In the genomic region with DNA sequence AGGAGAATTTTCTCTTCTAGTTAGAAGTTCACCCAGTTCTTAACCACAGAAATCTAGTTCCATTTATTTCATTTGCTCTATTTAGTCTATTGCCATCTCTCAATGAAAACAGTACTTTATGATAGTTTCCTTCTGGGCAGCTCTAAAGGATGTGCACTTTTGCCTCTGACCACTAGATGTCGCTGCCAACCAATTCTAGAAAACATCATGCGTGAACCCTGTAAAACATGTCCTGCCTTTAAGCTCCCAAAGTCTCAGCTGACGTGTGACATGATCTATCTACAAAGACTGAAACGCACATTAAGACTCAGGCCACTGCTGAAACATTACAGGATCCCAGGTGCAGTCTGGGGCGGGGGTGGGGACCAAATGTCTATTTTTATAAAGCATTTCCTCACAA, we compare ENCODE assay signal across 9 mouse cellular contexts.
DNase-seq lines count a peak whose midpoint lies in the region; ATAC-seq and TF ChIP-seq lines count a peak whose summit lies in the region.
"Had no signal": no experiment of that assay in that cellular context is flagged by ENCODE, and none has a peak within 500 bp of the region (broad histone marks: within the 10 kb centered on the region; RNA-seq: fewer than 3 reads in every experiment).

No protein-coding gene starts in this region.

- peak; percentile 48 for DNase-seq in ovary, postnatal 10 days (ENCODE audit: low spot score)
- no peak for DNase-seq in ovary, adult 18-20 months (ENCODE audit: low spot score)
- peak; percentile 75 for DNase-seq in cerebellum, adult 9-10 months
- peak; percentile 57 for DNase-seq in gastrocnemius, adult 2 months
- DNase-seq in kidney, adult 9 months, result peak; percentile 79
- DNase-seq in limb, embryonic 11.5 days (ENCODE audit: low spot score), result peak; percentile 84
- DNase-seq in neural tube, embryonic 11.5 days (ENCODE audit: low spot score), result peak; percentile 76
- DNase-seq in thymus, postnatal 0 days (ENCODE audit: low spot score), result peak; percentile 65

- intact Hi-C loops in gastrocnemius, adult 2 months (cut with DNase I), result loop anchor here (1.0 to 10.0 kb wide), 5 partner anchors 30 to 500 kb away; a partner anchor contains a TSS

- H3K9ac ChIP-seq in limb, embryonic 11.5 days (ENCODE audit: low read length), result no peak overlapping the region
- no peak overlapping the region for H3K9ac ChIP-seq in neural tube, embryonic 11.5 days (ENCODE audit: low read length)
- H3K9ac ChIP-seq: embryonic facial prominence, embryonic 12.5 days had no signal

- no peak overlapping the region for H3K4me3 ChIP-seq in gastrocnemius, adult 2 months
- H3K4me3 ChIP-seq in limb, embryonic 11.5 days (ENCODE audit: low read depth, low read length), result no peak overlapping the region
- no peak overlapping the region for H3K4me3 ChIP-seq in neural tube, embryonic 11.5 days (ENCODE audit: low read depth, low read length)
- H3K4me3 ChIP-seq: embryonic facial prominence, embryonic 12.5 days had no signal

- no peaks in the 10 kb centered on the region for H3K4me1 ChIP-seq in limb, embryonic 11.5 days (ENCODE audit: control insufficient read depth, insufficient read depth, low read length)
- H3K4me1 ChIP-seq in neural tube, embryonic 11.5 days (ENCODE audit: control insufficient read depth, insufficient read depth, low read length), result no peaks in the 10 kb centered on the region
- H3K4me1 ChIP-seq: embryonic facial prominence, embryonic 12.5 days had no signal

- WGBS in limb, embryonic 11.5 days, result 4% methylated on average over 5 of the region's 5 CpGs
- WGBS in neural tube, embryonic 11.5 days, result 5% methylated on average over 5 of the region's 5 CpGs

- no peaks in the 10 kb centered on the region for H3K9me3 ChIP-seq in limb, embryonic 11.5 days (ENCODE audit: control insufficient read depth, low read length)
- no peaks in the 10 kb centered on the region for H3K9me3 ChIP-seq in neural tube, embryonic 11.5 days (ENCODE audit: control insufficient read depth, low read length)
- H3K9me3 ChIP-seq: embryonic facial prominence, embryonic 12.5 days had no signal

- no peak overlapping the region for H3K27ac ChIP-seq in gastrocnemius, adult 2 months
- no peak overlapping the region for H3K27ac ChIP-seq in limb, embryonic 11.5 days (replicated peaks; ENCODE audit: low read depth, low read length)
- H3K27ac ChIP-seq in neural tube, embryonic 11.5 days (ENCODE audit: low read depth, low read length), result no peak overlapping the region
- H3K27ac ChIP-seq: embryonic facial prominence, embryonic 12.5 days had no signal

- no peaks in the 10 kb centered on the region for H3K36me3 ChIP-seq in limb, embryonic 11.5 days (ENCODE audit: control insufficient read depth, insufficient read depth, low read length)
- no peaks in the 10 kb centered on the region for H3K36me3 ChIP-seq in neural tube, embryonic 11.5 days (ENCODE audit: control insufficient read depth, insufficient read depth, low read length)
- H3K36me3 ChIP-seq: embryonic facial prominence, embryonic 12.5 days had no signal

- H3K27me3 ChIP-seq in limb, embryonic 11.5 days (ENCODE audit: control insufficient read depth, insufficient read depth, low read length), result no peaks in the 10 kb centered on the region
- no peaks in the 10 kb centered on the region for H3K27me3 ChIP-seq in neural tube, embryonic 11.5 days (ENCODE audit: control insufficient read depth, insufficient read depth, low read length)
- H3K27me3 ChIP-seq: embryonic facial prominence, embryonic 12.5 days had no signal

- H3K4me2 ChIP-seq in limb, embryonic 11.5 days (ENCODE audit: low read depth, severe bottlenecking), result no peak overlapping the region
- no peak overlapping the region for H3K4me2 ChIP-seq in neural tube, embryonic 11.5 days (ENCODE audit: low read depth)
- H3K4me2 ChIP-seq: embryonic facial prominence, embryonic 12.5 days had no signal

- ATAC-seq in limb, embryonic 11.5 days (ENCODE audit: insufficient number of reproducible peaks, low FRiP score, low TSS enrichment, low read depth), result no peak
- no peak for ATAC-seq in neural tube, embryonic 11.5 days (ENCODE audit: insufficient read depth, low FRiP score, low TSS enrichment)

- TF ChIP-seq CTCF in gastrocnemius, adult 2 months (IDR thresholded peaks at IDR 0.05), result peak; percentile 91
